ENCODE assay signal across 10 mouse cellular contexts in the genomic region with DNA sequence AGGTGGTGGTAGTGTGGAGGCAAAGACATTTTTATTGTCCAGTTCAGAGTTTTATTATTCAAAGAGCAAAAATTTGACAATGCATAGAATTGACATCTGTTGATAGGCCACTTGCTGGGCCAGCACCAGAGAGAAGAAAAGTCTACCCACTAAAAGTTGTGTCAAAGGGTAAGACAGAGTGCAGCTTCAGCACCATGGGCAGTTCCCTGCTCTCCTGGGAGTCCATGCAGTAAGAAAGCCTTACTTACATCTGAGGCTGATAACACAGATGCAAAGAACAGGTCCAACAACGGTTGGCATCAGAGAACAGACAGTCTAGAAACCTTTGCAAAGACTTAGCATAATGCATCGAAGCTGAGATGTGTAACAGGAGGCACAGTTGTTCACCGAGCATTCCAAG. TPM values are rescaled to one million over a fixed set of nuclear protein-coding genes. Genes with fewer than 3 reads are reported as not detected.
DNase-seq lines count a peak whose midpoint lies in the region; ATAC-seq and TF ChIP-seq lines count a peak whose summit lies in the region.
"Had no signal": no experiment of that assay in that cellular context is flagged by ENCODE, and none has a peak within 500 bp of the region (broad histone marks: within the 10 kb centered on the region; RNA-seq: fewer than 3 reads in every experiment).

No protein-coding gene starts in this region.

- H3K27me3 ChIP-seq in CH12.LX (replicated peaks) = no peaks in the 10 kb centered on the region
- no peaks in the 10 kb centered on the region for H3K27me3 ChIP-seq in liver, postnatal 0 days (ENCODE audit: insufficient read depth, low read length)
- H3K27me3 ChIP-seq in cerebellum, adult 2 months (ENCODE audit: control insufficient read depth, insufficient read depth, low read length) = no peaks in the 10 kb centered on the region
- H3K27me3 ChIP-seq in forebrain, embryonic 14.5 days (replicated peaks; ENCODE audit: control insufficient read depth, insufficient read depth, low read length) = no peaks in the 10 kb centered on the region
- H3K27me3 ChIP-seq in forebrain, embryonic 16.5 days (replicated peaks; ENCODE audit: control insufficient read depth, insufficient read depth, low read length) = no peaks in the 10 kb centered on the region

- H3K36me3 ChIP-seq in CH12.LX (replicated peaks in 1 of 2; ENCODE audit: control insufficient read depth in 1 of 2, insufficient read depth in 1 of 2, low read length in 1 of 2) = peaks cover 41 to 78% of the 10 kb centered on the region in 2 experiments
- peaks cover 44% of the 10 kb centered on the region for H3K36me3 ChIP-seq in liver, postnatal 0 days (replicated peaks; ENCODE audit: insufficient read depth, low read length)
- peaks cover 69% of the 10 kb centered on the region for H3K36me3 ChIP-seq in forebrain, embryonic 14.5 days (ENCODE audit: control insufficient read depth, insufficient read depth, low read length)
- peaks cover 27% of the 10 kb centered on the region for H3K36me3 ChIP-seq in forebrain, embryonic 16.5 days (ENCODE audit: control insufficient read depth, insufficient read depth)

- H3K4me2 ChIP-seq in CH12.LX (ENCODE audit: insufficient read depth, low read depth, poor library complexity, severe bottlenecking) = no peak overlapping the region
- no peak overlapping the region for H3K4me2 ChIP-seq in liver, postnatal 0 days (ENCODE audit: low read depth, low read length)
- H3K4me2 ChIP-seq in forebrain, embryonic 14.5 days (ENCODE audit: low read length) = no peak overlapping the region
- H3K4me2 ChIP-seq in forebrain, embryonic 16.5 days (ENCODE audit: low read length) = no peak overlapping the region

- H3K4me1 ChIP-seq in CH12.LX (ENCODE audit: control insufficient read depth in 1 of 2, insufficient read depth in 2 of 2) = peaks cover 0 to under 1% of the 10 kb centered on the region in 2 experiments; a peak in 1 of 4 replicates
- no peaks in the 10 kb centered on the region for H3K4me1 ChIP-seq in liver, postnatal 0 days (ENCODE audit: insufficient read depth)
- H3K4me1 ChIP-seq in cerebellum, adult 2 months (ENCODE audit: control insufficient read depth, insufficient read depth, low read length) = no peaks in the 10 kb centered on the region
- no peaks in the 10 kb centered on the region for H3K4me1 ChIP-seq in forebrain, embryonic 14.5 days (ENCODE audit: control insufficient read depth, insufficient read depth, low read length)
- H3K4me1 ChIP-seq in forebrain, embryonic 16.5 days (replicated peaks; ENCODE audit: control insufficient read depth, insufficient read depth, low read length) = no peaks in the 10 kb centered on the region

- no peak overlapping the region for H3K27ac ChIP-seq in CH12.LX (ENCODE audit: insufficient read depth, low read depth)
- H3K27ac ChIP-seq in liver, postnatal 0 days (ENCODE audit: low read depth) = no peak overlapping the region
- H3K27ac ChIP-seq in cerebellum, adult 2 months (ENCODE audit: insufficient read depth, low read length) = no peak overlapping the region
- no peak overlapping the region for H3K27ac ChIP-seq in forebrain, embryonic 14.5 days (ENCODE audit: low read depth, low read length)
- H3K27ac ChIP-seq in forebrain, embryonic 16.5 days (ENCODE audit: low read length) = no peak overlapping the region
- H3K27ac ChIP-seq: macrophage had no signal

- 75% methylated on average over 3 of the region's 3 CpGs for WGBS in liver, postnatal 0 days (ENCODE audit: insufficient replicate concordance)
- WGBS in cerebellum, adult 2 months = 89% methylated on average over 3 of the region's 3 CpGs
- 89% methylated on average over 3 of the region's 3 CpGs for WGBS in forebrain, embryonic 14.5 days
- 94% methylated on average over 3 of the region's 3 CpGs for WGBS in forebrain, embryonic 16.5 days

- in situ Hi-C loops in CH12.LX (cut with MboI; ENCODE audit: low pct_ligation_motif_present, low pct_unique_long_range_greater_than_20kb, low sequenced_read_pairs) = loop anchor here (5.0 to 25.0 kb wide), 3 partner anchors 42 to 808 kb away; a partner anchor contains a TSS

- ATAC-seq in liver, postnatal 0 days = no peak
- ATAC-seq in forebrain, embryonic 14.5 days = no peak
- no peak for ATAC-seq in forebrain, embryonic 16.5 days

- TF ChIP-seq CTCF in CH12.LX (conservative IDR thresholded peaks at IDR 0.05 in 1 of 2, IDR thresholded peaks at IDR 0.05 in 1 of 2; ENCODE audit: low read depth in 2 of 2, low read length in 2 of 2) = no peak
- TF ChIP-seq CTCF in liver, postnatal 0 days (IDR thresholded peaks at IDR 0.05; ENCODE audit: low read depth) = no peak
- no peak for TF ChIP-seq CTCF in cerebellum, adult 2 months (IDR thresholded peaks at IDR 0.05; ENCODE audit: borderline replicate concordance, insufficient read depth, low read depth, low read length)

- TF ChIP-seq EP300 in CH12.LX (IDR thresholded peaks at IDR 0.05; ENCODE audit: low read length) = no peak
- no peak for TF ChIP-seq EP300 in liver, postnatal 0 days (IDR thresholded peaks at IDR 0.05; ENCODE audit: low read depth)

- DNase-seq in kidney, postnatal 14 days = peak; percentile 53
- no peak for DNase-seq in kidney, adult 18-20 months
- peak; percentile 21 for DNase-seq in CH12.LX (ENCODE audit: extremely low read depth)
- DNase-seq in adrenal gland, postnatal 25 days = peak; percentile 47
- DNase-seq in liver, postnatal 0 days = peak; percentile 28
- no peak for DNase-seq in cerebellum, adult 2 months
- DNase-seq in forebrain, embryonic 14.5 days (ENCODE audit: low spot score) = no peak
- DNase-seq: right cerebral cortex, adult 18-20 months had no signal

- dilution Hi-C loops in CH12.LX (cut with MboI; ENCODE audit: extremely low pct_ligation_motif_present, extremely low pct_unique_long_range_greater_than_20kb, low sequenced_read_pairs) = no loop called here

- TF ChIP-seq RAD21 in CH12.LX (IDR thresholded peaks at IDR 0.05; ENCODE audit: low read depth, low read length) = no peak

- H3K9ac ChIP-seq in CH12.LX (ENCODE audit: insufficient read depth, low read depth) = no peak overlapping the region
- no peak overlapping the region for H3K9ac ChIP-seq in liver, postnatal 0 days (replicated peaks)
- H3K9ac ChIP-seq in forebrain, embryonic 14.5 days (ENCODE audit: low read length) = no peak overlapping the region
- H3K9ac ChIP-seq in forebrain, embryonic 16.5 days (replicated peaks; ENCODE audit: low read depth, low read length) = no peak overlapping the region

- TF ChIP-seq POLR2A in CH12.LX (IDR thresholded peaks at IDR 0.05; ENCODE audit: low read depth, low read length) = no peak
- no peak for TF ChIP-seq POLR2A in cerebellum, adult 2 months (IDR thresholded peaks at IDR 0.05; ENCODE audit: borderline replicate concordance, insufficient read depth, low read length)

- no peak overlapping the region for H3K4me3 ChIP-seq in CH12.LX (replicated peaks in 1 of 3; ENCODE audit: low read depth in 2 of 3, low read length in 2 of 3, poor library complexity in 1 of 3)
- H3K4me3 ChIP-seq in liver, postnatal 0 days (ENCODE audit: low read depth, low read length) = no peak overlapping the region
- H3K4me3 ChIP-seq in cerebellum, adult 2 months (replicated peaks; ENCODE audit: insufficient read depth, low read depth, low read length) = no peak overlapping the region
- H3K4me3 ChIP-seq in forebrain, embryonic 14.5 days (ENCODE audit: low read depth, low read length) = no peak overlapping the region
- no peak overlapping the region for H3K4me3 ChIP-seq in forebrain, embryonic 16.5 days (replicated peaks; ENCODE audit: low read length)

- no peaks in the 10 kb centered on the region for H3K9me3 ChIP-seq in CH12.LX (replicated peaks; ENCODE audit: low read length)
- H3K9me3 ChIP-seq in liver, postnatal 0 days (ENCODE audit: low read length) = no peaks in the 10 kb centered on the region
- no peaks in the 10 kb centered on the region for H3K9me3 ChIP-seq in forebrain, embryonic 14.5 days (replicated peaks; ENCODE audit: control insufficient read depth, low read length)
- H3K9me3 ChIP-seq in forebrain, embryonic 16.5 days (ENCODE audit: control insufficient read depth, low read length) = no peaks in the 10 kb centered on the region

- no peaks in the 10 kb centered on the region for H3K79me2 ChIP-seq in CH12.LX (replicated peaks; ENCODE audit: control insufficient read depth, extremely low read depth, insufficient read depth, poor library complexity, severe bottlenecking)

TF ChIP-seq in CH12.LX, 34 proteins besides CTCF, POLR2A, EP300 and RAD21 (continues in another document):
- TF ChIP-seq MAX (IDR thresholded peaks at IDR 0.05; ENCODE audit: low read length) (no peak), ZNF384 (IDR thresholded peaks at IDR 0.05; ENCODE audit: low read depth, low read length) (no peak), GABPA (IDR thresholded peaks at IDR 0.05; ENCODE audit: insufficient replicate concordance, low read depth, low read length) (no peak), IRF4 (IDR thresholded peaks at IDR 0.05; ENCODE audit: low read depth, low read length) (no peak), ZC3H11A (IDR thresholded peaks at IDR 0.05; ENCODE audit: low read depth, low read length) (no peak), E2F4 (IDR thresholded peaks at IDR 0.05; ENCODE audit: insufficient replicate concordance, low read depth, low read length) (no peak), NELFE (IDR thresholded peaks at IDR 0.05; ENCODE audit: low read depth, low read length) (no peak), CHD1 (IDR thresholded peaks at IDR 0.05; ENCODE audit: low read depth, low read length) (no peak), JUND (conservative IDR thresholded peaks at IDR 0.05; ENCODE audit: low read depth, low read length) (no peak), TCF12 (IDR thresholded peaks at IDR 0.05; ENCODE audit: low read depth, low read length) (no peak)

RNA-seq across cellular contexts. Expression of a gene that starts 9.7 kb away (rescaled TPM):
- 103 and 106 TPM in 2 replicates for total RNA-seq in CH12.LX (2012; rRNA removed)
- total RNA-seq in CH12.LX (2014; rRNA removed) = 107 and 114 TPM in 2 replicates
- polyA plus RNA-seq in CH12.LX (2012; ENCODE audit: insufficient read length, low read depth) = 83.7 and 93.0 TPM in 2 replicates
- 90.1 and 100 TPM in 2 replicates for total RNA-seq in adrenal gland, postnatal 25 days (2021)
- polyA plus RNA-seq in liver, postnatal 0 days (2015; fragmentation: Nextera tagmentation; extraction: Ambion mirVana) = 70.5 and 72.2 TPM in 2 replicates
- polyA plus RNA-seq in cerebellum, adult 2 months (2012; rRNA removed) = 131 and 134 TPM in 2 replicates
- 342 and 363 TPM in 2 replicates for polyA plus RNA-seq in forebrain, embryonic 14.5 days (2014; fragmentation: Nextera tagmentation; extraction: Ambion mirVana)
- polyA plus RNA-seq in forebrain, embryonic 16.5 days (2015; fragmentation: Nextera tagmentation; extraction: Ambion mirVana) = 269 and 289 TPM in 2 replicates

RNA-seq across cellular contexts. Expression of a gene that starts 36.5 kb away (rescaled TPM):
- total RNA-seq in CH12.LX (2012; rRNA removed) (108 and 126 TPM in 2 replicates), CH12.LX (2014; rRNA removed) (130 and 146 TPM in 2 replicates)
- polyA plus RNA-seq in CH12.LX (2012; ENCODE audit: insufficient read length, low read depth) = 167 and 211 TPM in 2 replicates
- total RNA-seq in adrenal gland, postnatal 25 days (2021) = 54.5 and 61.8 TPM in 2 replicates
- polyA plus RNA-seq in liver, postnatal 0 days (2015; fragmentation: Nextera tagmentation; extraction: Ambion mirVana) = 50.3 and 50.8 TPM in 2 replicates
- 51.1 and 56.7 TPM in 2 replicates for polyA plus RNA-seq in cerebellum, adult 2 months (2012; rRNA removed)
- polyA plus RNA-seq in forebrain, embryonic 14.5 days (2014; fragmentation: Nextera tagmentation; extraction: Ambion mirVana) = 43.6 and 44.6 TPM in 2 replicates
- polyA plus RNA-seq in forebrain, embryonic 16.5 days (2015; fragmentation: Nextera tagmentation; extraction: Ambion mirVana) = 35.4 and 41.9 TPM in 2 replicates

Comparison
In these comparisons a context has a peak if more than half of its experiments do, and no peak if none do; other contexts are left out.
1. DNase-seq: peak in kidney, postnatal 14 days (single experiment), CH12.LX (single experiment), adrenal gland, postnatal 25 days (single experiment) and liver, postnatal 0 days (single experiment); none in kidney, adult 18-20 months (single experiment), cerebellum, adult 2 months (0 of 2) and forebrain, embryonic 14.5 days (single experiment).